Mouse (Mus musculus) small intestine, adult 2 months (tissue): ENCODE measurements around the gene Sh3d21. TPM values are rescaled to one million over a fixed set of nuclear protein-coding genes. Genes with fewer than 3 reads are reported as not detected.
"Not testable (repeated sequence)": the region's sequence is repeated elsewhere in the genome, so short reads cannot be mapped to it uniquely, and the experiment has no call there.

Experiments used
- H3K27ac ChIP-seq: fragments of 200-500 bp; 2 replicates; pipeline ENCODE4 v1.5.1; 2012; ENCODE audit warnings: low read depth, low read length, control low read depth, inconsistent platforms; ENCODE audit not compliant: insufficient read depth
- H3K27me3 ChIP-seq: fragments of 200-500 bp; 2 replicates; pipeline ENCODE4 v1.6.1; 2012; ENCODE audit warnings: mild to moderate bottlenecking, moderate library complexity, low read length, inconsistent platforms; ENCODE audit not compliant: control insufficient read depth, insufficient read depth
- H3K36me3 ChIP-seq: fragments of 200-500 bp; 2 replicates; pipeline ENCODE4 v1.6.1; 2012; ENCODE audit warnings: mild to moderate bottlenecking, low read length, control low read depth, inconsistent platforms; ENCODE audit not compliant: control insufficient read depth, insufficient read depth
- H3K4me1 ChIP-seq: fragments of 200-500 bp; 2 replicates; pipeline ENCODE4 v1.6.1; 2012; ENCODE audit warnings: low read length, inconsistent platforms, mixed read lengths; ENCODE audit not compliant: control insufficient read depth, insufficient read depth, insufficient read length
- H3K4me3 ChIP-seq: fragments of 200-500 bp; 2 replicates; pipeline ENCODE4 v1.5.1; 2012; ENCODE audit warnings: low read depth, mild to moderate bottlenecking, control low read depth, inconsistent platforms, low read length, moderate library complexity
- CTCF ChIP-seq: fragments of 200-500 bp; IDR thresholded peaks from 2 replicates; pipeline ENCODE4 v1.5.1; 2012; ENCODE audit warnings: low read depth, mild to moderate bottlenecking, control low read depth, inconsistent platforms, low read length, moderate library complexity, mixed read lengths; ENCODE audit not compliant: insufficient replicate concordance, insufficient read length; ENCODE audit errors: extremely low read depth
- POLR2A ChIP-seq: fragments of 200-500 bp; IDR thresholded peaks from 2 replicates; pipeline ENCODE4 v1.6.1; 2012; ENCODE audit warnings: low read depth, mild to moderate bottlenecking, control low read depth, inconsistent platforms, low read length, moderate library complexity
- WGBS: fragments of 180-500 bp; shearing (Covaris S2); methylation state at CpG from one replicate; pipeline ENCODE4 v1.1.7; 2018; 5-methylcytosine and 5-hydroxymethylcytosine counted together
- polyA plus RNA-seq: library from polyadenylated mRNA; depleted of rRNA; stranded (reverse); fragments of >200 nt; gene quantifications from 2 replicates; pipeline ENCODE4 v1.2.3, GENCODE M21; 2012

Sh3d21 gene
- polyA plus RNA-seq, 1 experiment, result 5.2 TPM

DNA sequence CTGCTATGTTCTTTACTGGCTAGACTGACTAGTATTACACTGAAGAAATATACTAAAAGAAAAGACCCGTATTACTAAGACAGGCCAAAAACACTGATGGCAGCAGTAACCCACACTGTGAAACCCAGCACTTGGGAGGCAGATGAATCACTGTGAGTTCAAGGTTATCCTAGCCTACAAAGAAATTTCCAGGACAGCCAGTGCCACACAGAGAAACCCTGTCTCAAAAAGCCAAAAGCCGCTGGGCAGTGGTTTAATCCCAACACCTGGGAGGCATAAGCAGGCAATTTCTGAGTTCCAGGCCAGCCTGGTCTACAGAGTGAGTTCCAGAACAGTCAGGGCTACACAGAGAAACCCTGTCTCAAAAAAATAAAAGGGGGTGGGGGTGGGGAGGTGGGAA, 27.3 kb upstream of the Sh3d21 start:
- WGBS, result 84% methylated on average over 2 of the region's 2 CpGs
- Histone ChIP-seq H3K36me3 (peaks cover 36% of the 10 kb centered on the region), H3K4me1 (no peaks in the 10 kb centered on the region), H3K4me3 (no peak overlapping the region), H3K27me3 (no peaks in the 10 kb centered on the region), H3K27ac (no peak overlapping the region)
- TF ChIP-seq CTCF (no peak), POLR2A (no peak)

DNA sequence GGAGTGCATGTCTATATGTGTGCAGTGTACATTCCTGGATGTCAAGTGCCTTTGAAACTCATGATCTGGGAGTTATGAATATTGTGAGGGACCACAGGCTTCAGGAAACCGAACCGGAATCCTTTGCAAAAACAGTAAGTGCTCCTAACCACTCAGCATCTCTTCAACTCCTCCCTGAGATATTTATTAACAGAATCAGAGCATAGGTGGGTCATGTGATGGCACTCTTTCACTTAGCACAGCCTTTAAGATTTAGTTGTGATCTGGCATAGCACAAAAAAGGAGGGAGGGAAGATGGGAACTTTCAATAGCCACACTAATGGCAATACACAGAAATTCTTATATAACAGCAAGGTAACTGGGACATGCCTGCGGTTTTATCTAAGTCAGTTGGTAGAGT, 23.8 kb upstream of the Sh3d21 start:
- Histone ChIP-seq H3K4me1 (no peaks in the 10 kb centered on the region), H3K27ac (no peak overlapping the region), H3K4me3 (no peak overlapping the region), H3K36me3 (peaks cover 34% of the 10 kb centered on the region), H3K27me3 (no peaks in the 10 kb centered on the region)
- TF ChIP-seq POLR2A (no peak), CTCF (no peak)
- WGBS, result 72% methylated on average over 3 of the region's 3 CpGs

- H3K27ac ChIP-seq, result no peak overlapping the region
- no peaks in the 10 kb centered on the region for H3K27me3 ChIP-seq
- 80% methylated on average over 5 of the region's 5 CpGs for WGBS
- no peak overlapping the region for H3K4me3 ChIP-seq
- H3K4me1 ChIP-seq, result peaks cover 4% of the 10 kb centered on the region; the same call in 1 of the 2 replicates
- TF ChIP-seq POLR2A, result no peak
- TF ChIP-seq CTCF, result no peak
- peaks cover 44% of the 10 kb centered on the region for H3K36me3 ChIP-seq
Observed at GRCm38 (mm10) chr4:126183034-126183433, 19.7 kb upstream of the Sh3d21 start.

- Histone ChIP-seq H3K27me3 (no peaks in the 10 kb centered on the region), H3K4me3 (no peak overlapping the region), H3K4me1 (peaks cover 4% of the 10 kb centered on the region; the same call in 1 of the 2 replicates), H3K27ac (no peak overlapping the region), H3K36me3 (peaks cover 50% of the 10 kb centered on the region)
- 40% methylated on average over 7 of the region's 7 CpGs for WGBS
- TF ChIP-seq POLR2A (no peak), CTCF (peak; percentile 77; the same call in 1 of the 2 replicates)
Observed at GRCm38 (mm10) chr4:126181170-126181957, 18.1 kb upstream of the Sh3d21 start.

- not testable (repeated sequence) for H3K27me3 ChIP-seq, H3K4me3 ChIP-seq, H3K4me1 ChIP-seq, H3K27ac ChIP-seq
- peaks cover 75% of the 10 kb centered on the region for H3K36me3 ChIP-seq
- WGBS, result 78% methylated on average over 7 of the region's 7 CpGs
Observed at GRCm38 (mm10) chr4:126175980-126176379, 12.7 kb upstream of the Sh3d21 start.

GRCm38 (mm10) chr4:126173800-126174199, 10.5 kb upstream of the Sh3d21 start:
- WGBS, result 66% methylated on average over 5 of the region's 5 CpGs
- H3K27ac ChIP-seq, result no peak overlapping the region
- H3K27me3 ChIP-seq, result no peaks in the 10 kb centered on the region
- no peak overlapping the region for H3K4me3 ChIP-seq
- peaks cover 74% of the 10 kb centered on the region for H3K36me3 ChIP-seq
- no peak for TF ChIP-seq POLR2A
- TF ChIP-seq CTCF, result no peak
- H3K4me1 ChIP-seq, result no peaks in the 10 kb centered on the region

DNA sequence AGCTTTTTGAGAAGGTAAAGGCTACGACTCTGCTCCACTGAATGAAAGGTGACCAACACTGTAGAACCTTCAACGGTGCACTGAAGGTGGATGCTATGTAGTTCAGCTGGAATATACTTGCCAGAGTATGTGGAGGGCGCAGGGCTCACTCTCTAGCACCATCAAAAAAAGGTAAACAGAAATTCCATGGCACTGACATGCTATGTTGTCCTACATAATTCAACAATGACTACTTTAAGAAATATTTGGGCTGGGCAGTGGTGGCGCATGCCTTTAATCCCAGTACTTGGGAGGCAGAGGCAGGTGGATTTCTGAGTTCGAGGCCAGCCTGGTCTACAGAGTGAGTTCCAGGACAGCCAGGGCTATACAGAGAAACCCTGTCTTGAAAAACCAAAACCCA, 7.4 kb upstream of the Sh3d21 start:
- peaks cover 77% of the 10 kb centered on the region for H3K36me3 ChIP-seq
- not testable (repeated sequence) for H3K27ac ChIP-seq, H3K4me1 ChIP-seq, H3K4me3 ChIP-seq, H3K27me3 ChIP-seq
- WGBS, result 97% methylated on average over 5 of the region's 5 CpGs
